Mouse (Mus musculus) brain, embryonic 14.5 days (tissue): Measurements from ENCODE around the gene Olfr507.

ENCODE experiments used
- CTCF ChIP-seq: fragments of 200-500 bp; IDR thresholded peaks from 2 replicates; pipeline ENCODE4 v1.5.1; 2012; ENCODE audit warnings: inconsistent platforms, mild to moderate bottlenecking, moderate library complexity, borderline replicate concordance; ENCODE audit not compliant: insufficient read depth, insufficient read length; ENCODE audit errors: extremely low read depth
- POLR2A ChIP-seq: fragments of 200-500 bp; IDR thresholded peaks from 2 replicates; pipeline ENCODE4 v1.6.1; 2012; ENCODE audit warnings: mild to moderate bottlenecking, inconsistent platforms, borderline replicate concordance; ENCODE audit not compliant: poor library complexity, insufficient read depth, insufficient read length, severe bottlenecking; ENCODE audit errors: extremely low read depth

DNA sequence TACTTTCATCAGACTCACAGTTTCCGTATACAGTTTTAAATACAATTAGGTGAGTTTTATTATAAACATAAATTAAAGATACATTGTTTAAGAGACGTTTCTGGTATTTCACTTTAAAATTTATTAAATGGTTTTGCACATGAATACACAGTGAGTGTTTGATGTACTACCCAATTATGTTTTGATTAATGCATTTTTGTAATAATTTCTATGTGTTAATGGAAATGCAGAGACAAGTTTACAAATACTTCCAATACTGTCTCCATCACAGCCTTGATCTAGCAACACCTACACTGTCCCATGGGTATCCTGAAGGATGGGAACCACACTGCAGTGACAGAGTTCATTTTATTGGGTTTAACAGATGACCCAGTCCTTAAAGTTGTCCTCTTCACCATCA, at the start of gene Olfr507:
- no peak for TF ChIP-seq CTCF
- TF ChIP-seq POLR2A: no peak
